25 mouse cellular contexts compared by ENCODE assay signal in the genomic region with DNA sequence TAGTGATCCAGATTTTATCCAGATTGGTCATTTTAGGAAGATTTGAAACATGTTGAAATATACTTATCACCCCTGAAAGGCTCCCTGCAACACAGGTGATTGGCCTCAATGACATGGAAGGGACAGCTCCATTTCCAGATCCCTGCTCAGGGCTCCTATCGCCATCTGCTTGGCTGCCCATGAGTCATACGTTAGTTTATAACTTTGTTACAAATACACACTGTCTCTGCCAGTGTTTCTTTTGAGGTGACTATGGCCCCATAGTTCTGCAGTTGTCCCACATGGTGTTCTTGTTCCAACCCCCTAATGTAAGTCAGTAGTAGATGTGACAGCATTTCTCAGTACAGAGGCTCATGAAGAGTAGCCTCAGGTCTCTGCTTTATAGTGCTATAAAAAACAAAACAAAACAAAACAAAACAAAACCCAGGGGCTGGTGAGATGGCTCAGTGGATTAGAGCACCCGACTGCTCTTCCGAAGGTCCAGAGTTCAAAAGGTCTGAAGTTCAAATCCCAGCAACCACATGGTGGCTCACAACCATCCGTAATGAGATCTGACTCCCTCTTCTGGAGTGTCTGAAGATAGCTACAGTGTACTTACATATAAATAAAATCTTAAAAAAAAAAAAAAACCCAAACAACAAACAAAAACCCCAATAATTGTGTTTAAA. TPM values are rescaled to one million over a fixed set of nuclear protein-coding genes. Genes with fewer than 3 reads are reported as not detected.
DNase-seq lines count a peak whose midpoint lies in the region; ATAC-seq and TF ChIP-seq lines count a peak whose summit lies in the region.
"Had no signal": no experiment of that assay in that cellular context is flagged by ENCODE, and none has a peak within 500 bp of the region (broad histone marks: within the 10 kb centered on the region; RNA-seq: fewer than 3 reads in every experiment).

No protein-coding gene starts in this region.

- H3K79me2 ChIP-seq in macrophage (ENCODE audit: inconsistent target), result no peaks in the 10 kb centered on the region

- no peak for TF ChIP-seq POLR2A in kidney, adult 2 months (IDR thresholded peaks at IDR 0.05; ENCODE audit: low read depth, low read length)

- no peaks in the 10 kb centered on the region for H3K27me3 ChIP-seq in kidney, adult 2 months (replicated peaks; ENCODE audit: control insufficient read depth, insufficient read depth, low read length)
- no peaks in the 10 kb centered on the region for H3K27me3 ChIP-seq in liver, postnatal 0 days (ENCODE audit: insufficient read depth, low read length)
- H3K27me3 ChIP-seq in liver, embryonic 12.5 days (replicated peaks), result no peaks in the 10 kb centered on the region
- H3K27me3 ChIP-seq in hindbrain, embryonic 16.5 days (replicated peaks; ENCODE audit: control insufficient read depth, insufficient read depth, low read length), result no peaks in the 10 kb centered on the region
- H3K27me3 ChIP-seq: embryonic facial prominence, embryonic 15.5 days; forebrain, embryonic 15.5 days; liver, embryonic 15.5 days; megakaryocyte, embryonic 14.5 days; midbrain, embryonic 13.5 days had no signal

- no peaks in the 10 kb centered on the region for H3K9me3 ChIP-seq in liver, postnatal 0 days (ENCODE audit: low read length)
- 0 out of 2 replicates have a peak, but pooled peaks cover 3% of the 10 kb centered on the region for H3K9me3 ChIP-seq in liver, embryonic 12.5 days (replicated peaks)
- H3K9me3 ChIP-seq in hindbrain, embryonic 16.5 days (ENCODE audit: control insufficient read depth, low read length), result no peaks in the 10 kb centered on the region
- H3K9me3 ChIP-seq: embryonic facial prominence, embryonic 15.5 days; forebrain, embryonic 15.5 days; heart, embryonic 10.5 days; hindbrain, embryonic 10.5 days; liver, embryonic 15.5 days; megakaryocyte, embryonic 14.5 days; midbrain, embryonic 13.5 days had no signal

- TF ChIP-seq CTCF in kidney, adult 2 months (conservative IDR thresholded peaks at IDR 0.05; ENCODE audit: insufficient read depth, insufficient read length, low read depth, low read length), result no peak
- TF ChIP-seq CTCF in liver, postnatal 0 days (IDR thresholded peaks at IDR 0.05; ENCODE audit: low read depth), result no peak

- peaks cover under 1% of the 10 kb centered on the region; the same call in 1 of the 2 replicates for H3K36me3 ChIP-seq in kidney, adult 2 months (ENCODE audit: control insufficient read depth, insufficient read depth, low read length)
- H3K36me3 ChIP-seq in liver, postnatal 0 days (replicated peaks; ENCODE audit: insufficient read depth, low read length), result peaks cover 53% of the 10 kb centered on the region
- peaks cover 58% of the 10 kb centered on the region for H3K36me3 ChIP-seq in liver, embryonic 12.5 days
- H3K36me3 ChIP-seq in macrophage (ENCODE audit: inconsistent target), result no peaks in the 10 kb centered on the region
- peaks cover 12% of the 10 kb centered on the region for H3K36me3 ChIP-seq in hindbrain, embryonic 16.5 days (ENCODE audit: control insufficient read depth, insufficient read depth, low read length)

- H3K4me2 ChIP-seq in liver, postnatal 0 days (ENCODE audit: low read depth, low read length), result 0 out of 2 replicates have a peak overlapping the region, but pooled peaks have one; percentile 13
- no peak overlapping the region for H3K4me2 ChIP-seq in liver, embryonic 12.5 days
- H3K4me2 ChIP-seq in hindbrain, embryonic 16.5 days (ENCODE audit: low read length), result no peak overlapping the region
- H3K4me2 ChIP-seq: embryonic facial prominence, embryonic 15.5 days; forebrain, embryonic 15.5 days; liver, embryonic 15.5 days; midbrain, embryonic 13.5 days had no signal

- no peak for TF ChIP-seq EP300 in liver, postnatal 0 days (IDR thresholded peaks at IDR 0.05; ENCODE audit: low read depth)

- peaks cover 4% of the 10 kb centered on the region; the same call in 1 of the 2 replicates for H3K4me1 ChIP-seq in kidney, adult 2 months (ENCODE audit: control insufficient read depth, insufficient read depth, low read length)
- H3K4me1 ChIP-seq in liver, postnatal 0 days (ENCODE audit: insufficient read depth), result no peaks in the 10 kb centered on the region
- H3K4me1 ChIP-seq in liver, embryonic 12.5 days, result peaks cover 10% of the 10 kb centered on the region
- H3K4me1 ChIP-seq in hindbrain, embryonic 16.5 days (ENCODE audit: control insufficient read depth, insufficient read depth, low read depth, low read length), result no peaks in the 10 kb centered on the region; the same call in 1 of the 2 replicates
- H3K4me1 ChIP-seq: heart, embryonic 10.5 days; hindbrain, embryonic 10.5 days; midbrain, embryonic 13.5 days had no signal

- peak overlapping the region; percentile 33; the same call in 1 of the 2 replicates for H3K27ac ChIP-seq in kidney, adult 2 months (ENCODE audit: insufficient read depth, low read depth, low read length)
- peak overlapping the region; percentile 85 for H3K27ac ChIP-seq in liver, postnatal 0 days (ENCODE audit: low read depth)
- H3K27ac ChIP-seq in liver, embryonic 12.5 days, result no peak overlapping the region
- H3K27ac ChIP-seq in macrophage, result peak overlapping the region; percentile 33
- no peak overlapping the region for H3K27ac ChIP-seq in hindbrain, embryonic 16.5 days (ENCODE audit: low read depth, low read length)
- H3K27ac ChIP-seq: heart, embryonic 10.5 days; hindbrain, embryonic 10.5 days; left cerebral cortex, adult 2 months; midbrain, embryonic 13.5 days had no signal

- H3K9ac ChIP-seq in liver, postnatal 0 days (replicated peaks), result no peak overlapping the region
- no peak overlapping the region for H3K9ac ChIP-seq in liver, embryonic 12.5 days
- no peak overlapping the region for H3K9ac ChIP-seq in hindbrain, embryonic 16.5 days (ENCODE audit: low read depth, low read length)
- H3K9ac ChIP-seq: embryonic facial prominence, embryonic 15.5 days; forebrain, embryonic 15.5 days; liver, embryonic 15.5 days; midbrain, embryonic 13.5 days had no signal

- WGBS in kidney, adult 2 months, result 49% methylated on average over 5 of the region's 5 CpGs
- 60% methylated on average over 5 of the region's 5 CpGs for WGBS in liver, postnatal 0 days (ENCODE audit: insufficient replicate concordance)
- 70% methylated on average over 5 of the region's 5 CpGs for WGBS in liver, embryonic 12.5 days (ENCODE audit: insufficient replicate concordance)
- 86% methylated on average over 5 of the region's 5 CpGs for WGBS in macrophage (ENCODE audit: missing documents)
- WGBS in hindbrain, embryonic 16.5 days, result 82% methylated on average over 5 of the region's 5 CpGs

- peak; percentile 64 for ATAC-seq in liver, postnatal 0 days
- no peak for ATAC-seq in liver, embryonic 12.5 days
- ATAC-seq in hindbrain, embryonic 16.5 days, result no peak

- DNase-seq in kidney, adult 2 months, result peak; percentile 41
- no peak for DNase-seq in kidney, adult 8-10 months
- DNase-seq in liver, postnatal 0 days, result no peak
- DNase-seq in NIH3T3 (ENCODE audit: low read depth), result peak; percentile 45
- no peak for DNase-seq in cerebellum, postnatal 25 days
- DNase-seq: adrenal gland, postnatal 14 days; cerebellum, adult 9-10 months; kidney, postnatal 4 days; lung, postnatal 14 days; thymus, postnatal 14 days had no signal

- H3K4me3 ChIP-seq in kidney, adult 2 months (ENCODE audit: insufficient read depth, low read depth, low read length), result no peak overlapping the region
- H3K4me3 ChIP-seq in liver, postnatal 0 days (ENCODE audit: low read depth, low read length), result no peak overlapping the region
- no peak overlapping the region for H3K4me3 ChIP-seq in liver, embryonic 12.5 days
- H3K4me3 ChIP-seq in macrophage (ENCODE audit: inconsistent target), result no peak overlapping the region
- no peak overlapping the region for H3K4me3 ChIP-seq in hindbrain, embryonic 16.5 days (ENCODE audit: low read length)
- H3K4me3 ChIP-seq: embryonic facial prominence, embryonic 15.5 days; forebrain, embryonic 15.5 days; heart, embryonic 10.5 days; hindbrain, embryonic 10.5 days; left cerebral cortex, adult 2 months; liver, embryonic 15.5 days; midbrain, embryonic 13.5 days had no signal

RNA-seq across cellular contexts. Expression of a gene that starts 43.4 kb away (rescaled TPM):
- 0.11 TPM in 1 of 2 replicates, not detected in the other for polyA plus RNA-seq in kidney, adult 2 months (2012; rRNA removed)
- polyA plus RNA-seq in liver, postnatal 0 days (2015; fragmentation: Nextera tagmentation; extraction: Ambion mirVana), result 0.18 and 0.33 TPM in 2 replicates
- 1.4 and 1.6 TPM in 2 replicates for polyA plus RNA-seq in liver, embryonic 12.5 days (2016; fragmentation: Nextera tagmentation; extraction: Ambion mirVana)
- not detected for total RNA-seq in macrophage (2018; cell fraction: chromatin; rRNA removed)
- total RNA-seq in macrophage (2018; cell fraction: cytosol; rRNA removed), result not detected
- not detected for total RNA-seq in macrophage (2018; cell fraction: nucleus; rRNA removed)
- polyA plus RNA-seq in macrophage (2018), result not detected in 3 replicates
- polyA plus RNA-seq in hindbrain, embryonic 16.5 days (2015; fragmentation: Nextera tagmentation; extraction: Ambion mirVana), result 1.5 and 1.6 TPM in 2 replicates
- total RNA-seq: adrenal gland, postnatal 14 days; common myeloid progenitor, adult 5-6 weeks; gastrocnemius, adult 8-10 months; left cerebral cortex, adult 2 months; monocyte, adult 5-6 weeks; neutrophil, adult 5-6 weeks had no signal

RNA-seq across cellular contexts. Expression of a gene that starts 57.8 kb away (rescaled TPM):
- polyA plus RNA-seq in kidney, adult 2 months (2012; rRNA removed), result 15.7 and 17.8 TPM in 2 replicates
- 0.79 and 1.2 TPM in 2 replicates for polyA plus RNA-seq in liver, postnatal 0 days (2015; fragmentation: Nextera tagmentation; extraction: Ambion mirVana)
- 1.9 and 2.0 TPM in 2 replicates for polyA plus RNA-seq in liver, embryonic 12.5 days (2016; fragmentation: Nextera tagmentation; extraction: Ambion mirVana)
- 1 to 10 TPM in 3 of 26 experiments, under 1 TPM in 7, not detected in 16; 0.28 to 2.7 (median 0.61) TPM for total RNA-seq in macrophage (2018; cell fraction: chromatin; rRNA removed)
- total RNA-seq in macrophage (2018; cell fraction: cytosol; rRNA removed), result under 1 TPM in 8 of 26 experiments, not detected in 18; 0.09 to 0.19 (median 0.10) TPM
- under 1 TPM in 6 of 26 experiments, not detected in 20; 0.23 to 0.86 (median 0.29) TPM for total RNA-seq in macrophage (2018; cell fraction: nucleus; rRNA removed)
- polyA plus RNA-seq in macrophage (2018), result not detected in 3 replicates
- polyA plus RNA-seq in hindbrain, embryonic 16.5 days (2015; fragmentation: Nextera tagmentation; extraction: Ambion mirVana), result 1.4 and 2.0 TPM in 2 replicates
- total RNA-seq: common myeloid progenitor, adult 5-6 weeks; monocyte, adult 5-6 weeks; neutrophil, adult 5-6 weeks had no signal

Comparison
In these comparisons a context has a peak if more than half of its experiments do, and no peak if none do; other contexts are left out.
1. DNase-seq: peak in kidney, adult 2 months (single experiment) and NIH3T3 (single experiment); none in kidney, adult 8-10 months (0 of 2), liver, postnatal 0 days (single experiment) and cerebellum, postnatal 25 days (0 of 2).
2. H3K27ac ChIP-seq: peak in kidney, adult 2 months (single experiment), liver, postnatal 0 days (single experiment) and macrophage (single experiment); none in liver, embryonic 12.5 days (single experiment) and hindbrain, embryonic 16.5 days (single experiment).